Mouse (Mus musculus): ENCODE data around the gene AW146154. TPM values are rescaled to one million over a fixed set of nuclear protein-coding genes. Genes with fewer than 3 reads are reported as not detected.
"Not testable (repeated sequence)": the region's sequence is repeated elsewhere in the genome, so short reads cannot be mapped to it uniquely, and the experiment has no call there.

Gene AW146154
- polyA plus RNA-seq, 1 experiment from 2014 or later, result 14.1 TPM

- Histone ChIP-seq H3K4me2 (ENCODE audit: low read depth, low read length) (no peak overlapping the region), H3K9me3 (replicated peaks; ENCODE audit: control insufficient read depth, low read length) (no peaks in the 10 kb centered on the region), H3K27ac (replicated peaks; ENCODE audit: low read depth, low read length) (no peak overlapping the region), H3K36me3 (replicated peaks; ENCODE audit: control insufficient read depth, insufficient read depth, low read depth, low read length) (no peaks in the 10 kb centered on the region), H3K4me3 (ENCODE audit: low read depth, low read length) (no peak overlapping the region), H3K9ac (replicated peaks; ENCODE audit: low read length) (no peak overlapping the region), H3K4me1 (ENCODE audit: control insufficient read depth, insufficient read depth, low read length) (no peaks in the 10 kb centered on the region), H3K27me3 (ENCODE audit: control insufficient read depth, insufficient read depth, low read length) (no peaks in the 10 kb centered on the region)
- 12% methylated on average over 10 of the region's 10 CpGs for WGBS
- ATAC-seq (replicated peaks; ENCODE audit: insufficient number of reproducible peaks, low FRiP score, low TSS enrichment, low read depth) (no peak), DNase-seq (ENCODE audit: low spot score) (no peak)
These were observed 47.8 kb downstream of the AW146154 start for GRCm38 (mm10) chr7:41451864-41452263.

GRCm38 (mm10) chr7:41448596-41448995 is 51.1 kb downstream of the AW146154 start, which contains the start of gene Vmn2r57:
Gene Vmn2r57 (minus strand): TSS chr7:41448696.
- not testable (repeated sequence) for H3K9ac ChIP-seq (replicated peaks; ENCODE audit: low read length); H3K4me3 ChIP-seq (ENCODE audit: low read depth, low read length); DNase-seq (ENCODE audit: low spot score); ATAC-seq (replicated peaks; ENCODE audit: insufficient number of reproducible peaks, low FRiP score, low TSS enrichment, low read depth); H3K36me3 ChIP-seq (replicated peaks; ENCODE audit: control insufficient read depth, insufficient read depth, low read depth, low read length); H3K4me2 ChIP-seq (ENCODE audit: low read depth, low read length); H3K9me3 ChIP-seq (replicated peaks; ENCODE audit: control insufficient read depth, low read length); H3K27me3 ChIP-seq (ENCODE audit: control insufficient read depth, insufficient read depth, low read length); H3K27ac ChIP-seq (replicated peaks; ENCODE audit: low read depth, low read length); H3K4me1 ChIP-seq (ENCODE audit: control insufficient read depth, insufficient read depth, low read length)
- WGBS, result 77% methylated on average over 1 of the region's 1 CpGs

Other genes with a start within 250 kb of the AW146154 start
- 9.4 and 11.7 TPM in 2 replicates for gene AI987944, start 106.5 kb downstream of the AW146154 start, polyA plus RNA-seq (2014; fragmentation: Nextera tagmentation; extraction: Ambion mirVana)
- 0.32 and 0.33 TPM in 2 replicates for gene Vmn2r57, start 51.2 kb downstream of the AW146154 start, polyA plus RNA-seq (2014; fragmentation: Nextera tagmentation; extraction: Ambion mirVana)
- gene Gm20449, start 473 bp downstream of the AW146154 start, polyA plus RNA-seq (2014; fragmentation: Nextera tagmentation; extraction: Ambion mirVana), result 0.08 TPM in 1 of 2 replicates, not detected in the other
- gene Gm6871, start 73.8 kb upstream of the AW146154 start, polyA plus RNA-seq (2014; fragmentation: Nextera tagmentation; extraction: Ambion mirVana), result not detected in 2 replicates
- 17.9 and 18.8 TPM in 2 replicates for gene 2610021A01Rik, start 99.3 kb upstream of the AW146154 start, polyA plus RNA-seq (2014; fragmentation: Nextera tagmentation; extraction: Ambion mirVana)
- gene Zfp788, start 133.3 kb upstream of the AW146154 start, polyA plus RNA-seq (2014; fragmentation: Nextera tagmentation; extraction: Ambion mirVana), result 15.4 and 19.7 TPM in 2 replicates

Data from embryonic facial prominence, embryonic 11.5 days (tissue).